Mouse (Mus musculus): ENCODE data around the gene Pcare. TPM values are rescaled to one million over a fixed set of nuclear protein-coding genes. Genes with fewer than 3 reads are reported as not detected.
"Not testable (repeated sequence)": the region's sequence is repeated elsewhere in the genome, so short reads cannot be mapped to it uniquely, and the experiment has no call there.

The Pcare gene
- polyA plus RNA-seq, 1 experiment from 2014 or later = not detected

DNA sequence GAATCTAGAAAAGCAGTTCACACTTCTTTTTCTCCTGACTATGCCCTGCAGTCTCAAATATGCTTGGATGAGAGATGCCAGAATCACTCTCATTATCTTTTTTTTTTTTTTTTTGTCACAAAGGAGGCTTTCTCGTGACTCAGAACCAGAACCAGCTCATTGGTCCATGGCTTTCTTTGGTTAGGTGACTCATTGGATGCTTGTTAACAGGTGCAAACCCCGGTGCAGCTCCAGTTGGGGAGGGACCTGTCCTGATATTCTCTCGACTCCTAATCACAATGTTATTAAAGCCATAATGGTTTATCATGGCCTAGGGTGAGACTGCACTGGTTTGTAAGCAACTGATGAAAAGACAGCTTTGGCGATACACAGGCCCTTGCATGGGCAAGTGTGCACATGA is 21.5 kb upstream of the Pcare start:
- WGBS = 69% methylated on average over 4 of the region's 4 CpGs
- no peak overlapping the region for H3K4me3 ChIP-seq (replicated peaks; ENCODE audit: low read depth, low read length)
- H3K9me3 ChIP-seq (replicated peaks; ENCODE audit: low read length) = no peaks in the 10 kb centered on the region
- no peaks in the 10 kb centered on the region for H3K27me3 ChIP-seq (ENCODE audit: insufficient read depth, low read length)
- no peak overlapping the region for H3K4me2 ChIP-seq (ENCODE audit: low read length)
- DNase-seq (ENCODE audit: low spot score) (no peak), ATAC-seq (replicated peaks; ENCODE audit: low FRiP score, low read depth) (no peak)
- no peak overlapping the region for H3K27ac ChIP-seq
- H3K9ac ChIP-seq (ENCODE audit: low read depth, low read length) = no peak overlapping the region
- H3K36me3 ChIP-seq (ENCODE audit: insufficient read depth, low read length) = no peaks in the 10 kb centered on the region
- H3K4me1 ChIP-seq (replicated peaks; ENCODE audit: insufficient read depth, low read length) = no peaks in the 10 kb centered on the region
- TF ChIP-seq CTCF (IDR thresholded peaks at IDR 0.05; ENCODE audit: low read depth) = no peak

DNA sequence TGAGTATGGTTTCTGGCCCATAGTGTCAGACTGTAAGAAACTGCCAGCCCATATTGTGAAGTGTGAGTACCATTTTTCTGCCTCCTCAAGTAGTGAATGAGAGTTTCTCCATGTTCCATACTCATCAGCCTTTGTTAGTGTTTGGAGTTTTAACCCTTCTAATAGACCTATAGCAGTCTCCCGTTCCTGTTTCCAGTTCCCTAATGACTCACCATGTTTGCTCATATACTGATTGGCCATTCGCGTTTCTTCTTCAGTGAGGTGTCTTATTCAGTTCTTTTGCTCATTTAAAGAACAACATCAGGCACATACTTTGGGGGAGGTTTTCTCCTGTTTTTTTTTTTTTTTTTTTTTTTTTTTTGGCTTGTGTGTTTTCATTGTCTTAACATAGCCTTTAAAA is 18.0 kb upstream of the Pcare start:
- Histone ChIP-seq H3K9me3 (replicated peaks; ENCODE audit: low read length) (no peaks in the 10 kb centered on the region), H3K4me1 (replicated peaks; ENCODE audit: insufficient read depth, low read length) (no peaks in the 10 kb centered on the region), H3K4me2 (ENCODE audit: low read length) (no peak overlapping the region), H3K4me3 (replicated peaks; ENCODE audit: low read depth, low read length) (no peak overlapping the region), H3K27ac (no peak overlapping the region), H3K36me3 (ENCODE audit: insufficient read depth, low read length) (no peaks in the 10 kb centered on the region), H3K27me3 (ENCODE audit: insufficient read depth, low read length) (no peaks in the 10 kb centered on the region), H3K9ac (ENCODE audit: low read depth, low read length) (no peak overlapping the region)
- DNase-seq (ENCODE audit: low spot score) = no peak
- no peak for TF ChIP-seq CTCF (IDR thresholded peaks at IDR 0.05; ENCODE audit: low read depth)
- WGBS = 83% methylated on average over 3 of the region's 3 CpGs
- no peak for ATAC-seq (replicated peaks; ENCODE audit: low FRiP score, low read depth)

DNA sequence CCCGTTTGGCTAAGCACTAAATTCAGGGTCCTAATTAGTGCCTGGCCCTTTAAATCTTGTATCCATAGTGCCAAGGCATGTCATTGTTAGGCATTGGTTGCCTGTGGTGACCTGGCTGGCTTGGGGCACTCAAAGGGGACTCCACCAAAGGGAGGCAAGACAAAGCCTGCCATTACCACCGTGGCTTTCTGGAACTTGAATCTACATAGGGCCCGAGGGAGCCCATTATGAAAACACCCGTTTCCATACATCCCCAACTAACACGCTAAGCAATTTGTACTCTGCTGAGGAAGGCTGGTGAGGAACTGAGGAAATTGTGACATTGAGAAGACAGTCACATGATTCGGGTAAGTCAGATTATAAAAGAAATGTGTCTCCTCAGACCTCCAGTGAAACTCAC is 16.9 kb upstream of the Pcare start:
- Histone ChIP-seq H3K36me3 (ENCODE audit: insufficient read depth, low read length) (no peaks in the 10 kb centered on the region), H3K4me3 (replicated peaks; ENCODE audit: low read depth, low read length) (no peak overlapping the region), H3K4me2 (ENCODE audit: low read length) (no peak overlapping the region), H3K9ac (ENCODE audit: low read depth, low read length) (no peak overlapping the region), H3K27me3 (ENCODE audit: insufficient read depth, low read length) (no peaks in the 10 kb centered on the region), H3K4me1 (replicated peaks; ENCODE audit: insufficient read depth, low read length) (no peaks in the 10 kb centered on the region), H3K9me3 (replicated peaks; ENCODE audit: low read length) (no peaks in the 10 kb centered on the region), H3K27ac (no peak overlapping the region)
- WGBS = 38% methylated on average over 6 of the region's 6 CpGs
- ATAC-seq (replicated peaks; ENCODE audit: low FRiP score, low read depth) = no peak
- DNase-seq (ENCODE audit: low spot score) = no peak
- no peak for TF ChIP-seq CTCF (IDR thresholded peaks at IDR 0.05; ENCODE audit: low read depth)

DNA sequence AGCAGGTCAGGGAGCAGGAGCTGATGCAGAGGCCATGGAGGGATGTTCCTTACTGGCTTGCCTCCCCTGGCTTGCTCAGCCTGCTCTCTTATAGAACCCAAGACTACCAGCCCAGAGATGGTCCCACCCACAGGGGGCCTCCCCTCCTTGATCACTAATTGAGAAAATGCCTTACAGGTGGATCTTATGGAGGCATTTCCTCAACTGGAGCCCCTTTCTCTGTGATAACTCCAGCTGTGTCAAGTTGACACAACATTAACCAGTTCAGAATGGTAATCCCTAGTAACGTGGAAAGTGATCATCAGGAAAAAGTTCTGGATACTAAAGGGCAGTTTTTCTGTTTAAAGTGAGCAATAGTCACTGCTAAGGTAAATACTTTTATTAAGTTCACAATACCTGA is 15.5 kb upstream of the Pcare start, which contains the start of gene Clip4:
Gene Clip4 (plus strand): TSS at position 301 of the 400 bp plus-strand sequence.
- WGBS = 81% methylated on average over 1 of the region's 1 CpGs
- H3K36me3 ChIP-seq (ENCODE audit: insufficient read depth, low read length); ATAC-seq (replicated peaks; ENCODE audit: low FRiP score, low read depth); H3K4me2 ChIP-seq (ENCODE audit: low read length); H3K9me3 ChIP-seq (replicated peaks; ENCODE audit: low read length); DNase-seq (ENCODE audit: low spot score); H3K4me1 ChIP-seq (replicated peaks; ENCODE audit: insufficient read depth, low read length); H3K9ac ChIP-seq (ENCODE audit: low read depth, low read length); H3K4me3 ChIP-seq (replicated peaks; ENCODE audit: low read depth, low read length); H3K27ac ChIP-seq; H3K27me3 ChIP-seq (ENCODE audit: insufficient read depth, low read length): not testable (repeated sequence)

- no peaks in the 10 kb centered on the region for H3K27me3 ChIP-seq (ENCODE audit: insufficient read depth, low read length)
- no peak overlapping the region for H3K27ac ChIP-seq
- DNase-seq (ENCODE audit: low spot score) = no peak
- no peak for ATAC-seq (replicated peaks; ENCODE audit: low FRiP score, low read depth)
- WGBS = 68% methylated on average over 7 of the region's 7 CpGs
- no peaks in the 10 kb centered on the region for H3K36me3 ChIP-seq (ENCODE audit: insufficient read depth, low read length)
- no peak overlapping the region for H3K4me3 ChIP-seq (replicated peaks; ENCODE audit: low read depth, low read length)
- no peak overlapping the region for H3K9ac ChIP-seq (ENCODE audit: low read depth, low read length)
- TF ChIP-seq CTCF (IDR thresholded peaks at IDR 0.05; ENCODE audit: low read depth) = no peak
- no peaks in the 10 kb centered on the region for H3K4me1 ChIP-seq (replicated peaks; ENCODE audit: insufficient read depth, low read length)
- no peak overlapping the region for H3K4me2 ChIP-seq (ENCODE audit: low read length)
- no peaks in the 10 kb centered on the region for H3K9me3 ChIP-seq (replicated peaks; ENCODE audit: low read length)
Observed at GRCm38 (mm10) chr17:71760536-71760935, 7.8 kb upstream of the Pcare start.

GRCm38 (mm10) chr17:71749616-71750168 is 3.0 kb downstream of the Pcare start:
- Histone ChIP-seq H3K9ac (ENCODE audit: low read depth, low read length) (no peak overlapping the region), H3K36me3 (ENCODE audit: insufficient read depth, low read length) (no peaks in the 10 kb centered on the region), H3K4me2 (ENCODE audit: low read length) (no peak overlapping the region), H3K27ac (no peak overlapping the region), H3K27me3 (ENCODE audit: insufficient read depth, low read length) (0 out of 2 replicates have a peak, but pooled peaks cover 3% of the 10 kb centered on the region), H3K9me3 (replicated peaks; ENCODE audit: low read length) (no peaks in the 10 kb centered on the region), H3K4me3 (replicated peaks; ENCODE audit: low read depth, low read length) (no peak overlapping the region), H3K4me1 (replicated peaks; ENCODE audit: insufficient read depth, low read length) (no peaks in the 10 kb centered on the region)
- DNase-seq (ENCODE audit: low spot score) (no peak), ATAC-seq (replicated peaks; ENCODE audit: low FRiP score, low read depth) (no peak)
- no peak for TF ChIP-seq CTCF (IDR thresholded peaks at IDR 0.05; ENCODE audit: low read depth)
- WGBS = 75% methylated on average over 9 of the region's 9 CpGs

- no peak for TF ChIP-seq CTCF (IDR thresholded peaks at IDR 0.05; ENCODE audit: low read depth)
- no peaks in the 10 kb centered on the region for H3K36me3 ChIP-seq (ENCODE audit: insufficient read depth, low read length)
- H3K27me3 ChIP-seq (ENCODE audit: insufficient read depth, low read length) = 0 out of 2 replicates have a peak, but pooled peaks cover 3% of the 10 kb centered on the region
- no peak overlapping the region for H3K4me2 ChIP-seq (ENCODE audit: low read length)
- H3K9ac ChIP-seq (ENCODE audit: low read depth, low read length) = no peak overlapping the region
- no peaks in the 10 kb centered on the region for H3K9me3 ChIP-seq (replicated peaks; ENCODE audit: low read length)
- no peak overlapping the region for H3K4me3 ChIP-seq (replicated peaks; ENCODE audit: low read depth, low read length)
- no peak overlapping the region for H3K27ac ChIP-seq
- ATAC-seq (replicated peaks; ENCODE audit: low FRiP score, low read depth) (no peak; the same call in 1 of the 2 replicates), DNase-seq (ENCODE audit: low spot score) (no peak)
- 50% methylated on average over 8 of the region's 8 CpGs for WGBS
- no peaks in the 10 kb centered on the region for H3K4me1 ChIP-seq (replicated peaks; ENCODE audit: insufficient read depth, low read length)
Observed at GRCm38 (mm10) chr17:71747561-71747960, 5.1 kb downstream of the Pcare start.

Data from kidney, postnatal 0 days (tissue).